In the genomic region with DNA sequence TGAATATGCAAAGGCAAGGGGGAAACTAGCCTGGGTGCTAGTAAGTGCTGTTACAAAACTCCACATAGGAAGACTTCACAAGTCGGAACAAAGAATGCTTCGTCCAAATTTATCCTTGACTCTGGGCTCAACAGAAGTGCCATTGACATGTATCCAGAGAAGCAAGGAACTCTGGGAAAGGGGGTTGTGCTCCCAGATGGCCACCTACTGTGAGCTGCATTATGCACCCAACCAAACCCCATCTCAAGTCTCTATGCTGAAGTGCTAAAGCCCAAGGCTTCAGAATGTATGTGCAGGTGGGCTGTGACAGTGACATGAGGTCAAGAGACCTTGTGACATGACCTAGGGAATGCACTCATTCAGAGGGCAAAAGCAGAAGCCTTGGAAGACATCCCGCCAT, we compare ENCODE assay signal across 17 mouse cellular contexts.
"Had no signal": no experiment of that assay in that cellular context is flagged by ENCODE, and none has a peak within 500 bp of the region (broad histone marks: within the 10 kb centered on the region; RNA-seq: fewer than 3 reads in every experiment).

No protein-coding gene starts in this region.

- H3K9me3 ChIP-seq: lung, embryonic 15.5 days; midbrain, embryonic 13.5 days; midbrain, embryonic 15.5 days; neural tube, embryonic 12.5 days; stomach, embryonic 15.5 days had no signal

- DNase-seq: lung, adult 2 months; lung, postnatal 14 days; lung, postnatal 36 days; right cerebral cortex, postnatal 14 days; thymus, adult 2 months; thymus, postnatal 25 days; thymus, postnatal 4 days had no signal

- H3K27me3 ChIP-seq: lung, embryonic 15.5 days; midbrain, embryonic 13.5 days; midbrain, embryonic 15.5 days; neural tube, embryonic 12.5 days; stomach, embryonic 15.5 days had no signal

- H3K4me2 ChIP-seq: lung, embryonic 15.5 days; midbrain, embryonic 11.5 days; midbrain, embryonic 13.5 days; midbrain, embryonic 15.5 days; neural tube, embryonic 12.5 days; stomach, embryonic 15.5 days had no signal

- ATAC-seq: lung, postnatal 0 days; midbrain, embryonic 13.5 days; midbrain, embryonic 15.5 days had no signal

- H3K27ac ChIP-seq: lung, embryonic 15.5 days; macrophage; midbrain, embryonic 13.5 days; midbrain, embryonic 15.5 days; neural tube, embryonic 12.5 days; stomach, embryonic 15.5 days; stomach, postnatal 0 days had no signal

- H3K4me3 ChIP-seq: lung, embryonic 15.5 days; midbrain, embryonic 13.5 days; midbrain, embryonic 15.5 days; neural tube, embryonic 12.5 days; stomach, embryonic 15.5 days had no signal

- H3K9ac ChIP-seq: lung, embryonic 15.5 days; midbrain, embryonic 13.5 days; midbrain, embryonic 15.5 days; neural tube, embryonic 12.5 days; stomach, embryonic 15.5 days had no signal

- H3K36me3 ChIP-seq: midbrain, embryonic 13.5 days; midbrain, embryonic 15.5 days; neural tube, embryonic 12.5 days had no signal

- H3K4me1 ChIP-seq: lung, embryonic 15.5 days; megakaryocyte, embryonic 14.5 days; midbrain, embryonic 13.5 days; midbrain, embryonic 15.5 days; neural tube, embryonic 12.5 days had no signal
